Mouse (Mus musculus): ENCODE data around the gene Bicd2. TPM values are rescaled to one million over a fixed set of nuclear protein-coding genes. Genes with fewer than 3 reads are reported as not detected.
A peak's percentile ranks its signal among the peaks of the same experiment; 100 is the strongest.

The Bicd2 gene
- polyA plus RNA-seq, 1 experiment from 2014 or later, result 25.3 TPM

DNA sequence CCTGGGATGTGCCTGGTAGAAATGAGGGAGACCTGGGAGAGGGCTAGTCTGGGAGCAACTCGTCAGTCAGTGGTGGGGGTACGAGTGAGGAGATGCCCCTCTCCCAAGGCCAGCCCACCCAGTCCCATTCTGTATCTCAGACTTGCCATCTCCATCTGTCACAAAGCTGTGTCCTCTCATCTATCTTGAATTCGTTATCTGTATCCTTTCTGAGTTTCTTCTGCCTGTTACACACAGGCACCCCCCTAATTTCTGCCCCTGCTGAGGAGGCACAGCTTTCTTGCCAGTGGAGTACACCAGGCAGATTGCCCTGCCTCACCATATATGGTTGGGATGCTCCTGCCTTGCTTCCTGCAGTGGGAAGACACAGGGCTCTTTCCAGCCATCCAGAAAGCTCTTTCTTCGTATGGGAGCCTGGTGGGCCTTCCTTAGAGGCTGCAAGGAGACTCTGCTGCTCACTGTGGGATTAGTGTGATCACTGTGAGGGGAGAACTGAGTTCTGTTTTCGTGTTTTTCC lies 12.7 kb downstream of the Bicd2 start:
- H3K36me3 ChIP-seq (ENCODE audit: control insufficient read depth, insufficient read depth, low read length), result no peaks in the 10 kb centered on the region
- H3K27me3 ChIP-seq (replicated peaks; ENCODE audit: control insufficient read depth, insufficient read depth, low read length), result no peaks in the 10 kb centered on the region
- H3K4me3 ChIP-seq (ENCODE audit: low read length), result no peak overlapping the region
- H3K4me2 ChIP-seq (ENCODE audit: low read length), result no peak overlapping the region
- no peak overlapping the region for H3K9ac ChIP-seq (ENCODE audit: low read depth, low read length)
- WGBS, result 63% methylated on average over 5 of the region's 5 CpGs
- 0 out of 2 replicates have a peak, but pooled peaks have one; percentile 13 for ATAC-seq
- no peak overlapping the region for H3K27ac ChIP-seq (ENCODE audit: low read depth, low read length)
- no peaks in the 10 kb centered on the region for H3K9me3 ChIP-seq (ENCODE audit: control insufficient read depth, low read length)
- H3K4me1 ChIP-seq (ENCODE audit: control insufficient read depth, insufficient read depth, low read depth, low read length), result peaks cover 15% of the 10 kb centered on the region

- Histone ChIP-seq H3K4me2 (ENCODE audit: low read length) (no peak overlapping the region), H3K9me3 (ENCODE audit: control insufficient read depth, low read length) (no peaks in the 10 kb centered on the region), H3K27me3 (replicated peaks; ENCODE audit: control insufficient read depth, insufficient read depth, low read length) (no peaks in the 10 kb centered on the region), H3K4me3 (ENCODE audit: low read length) (no peak overlapping the region), H3K4me1 (ENCODE audit: control insufficient read depth, insufficient read depth, low read depth, low read length) (peaks cover 15% of the 10 kb centered on the region), H3K9ac (ENCODE audit: low read depth, low read length) (no peak overlapping the region), H3K36me3 (ENCODE audit: control insufficient read depth, insufficient read depth, low read length) (no peaks in the 10 kb centered on the region), H3K27ac (ENCODE audit: low read depth, low read length) (peak overlapping the region; percentile 23; the same call in 1 of the 2 replicates)
- WGBS, result 73% methylated on average over 11 of the region's 11 CpGs
- ATAC-seq, result no peak
Measured at GRCm38 (mm10) chr13:49355461-49356061, 14.2 kb downstream of the Bicd2 start.

- Histone ChIP-seq H3K4me1 (ENCODE audit: control insufficient read depth, insufficient read depth, low read depth, low read length) (peaks cover 20% of the 10 kb centered on the region), H3K36me3 (ENCODE audit: control insufficient read depth, insufficient read depth, low read length) (no peaks in the 10 kb centered on the region), H3K27ac (ENCODE audit: low read depth, low read length) (peak overlapping the region; percentile 23; the same call in 1 of the 2 replicates), H3K27me3 (replicated peaks; ENCODE audit: control insufficient read depth, insufficient read depth, low read length) (no peaks in the 10 kb centered on the region), H3K9ac (ENCODE audit: low read depth, low read length) (no peak overlapping the region), H3K9me3 (ENCODE audit: control insufficient read depth, low read length) (no peaks in the 10 kb centered on the region), H3K4me3 (ENCODE audit: low read length) (no peak overlapping the region), H3K4me2 (ENCODE audit: low read length) (no peak overlapping the region)
- ATAC-seq, result no peak
- 78% methylated on average over 7 of the region's 7 CpGs for WGBS
Measured at GRCm38 (mm10) chr13:49356090-49356489, 14.7 kb downstream of the Bicd2 start.

DNA sequence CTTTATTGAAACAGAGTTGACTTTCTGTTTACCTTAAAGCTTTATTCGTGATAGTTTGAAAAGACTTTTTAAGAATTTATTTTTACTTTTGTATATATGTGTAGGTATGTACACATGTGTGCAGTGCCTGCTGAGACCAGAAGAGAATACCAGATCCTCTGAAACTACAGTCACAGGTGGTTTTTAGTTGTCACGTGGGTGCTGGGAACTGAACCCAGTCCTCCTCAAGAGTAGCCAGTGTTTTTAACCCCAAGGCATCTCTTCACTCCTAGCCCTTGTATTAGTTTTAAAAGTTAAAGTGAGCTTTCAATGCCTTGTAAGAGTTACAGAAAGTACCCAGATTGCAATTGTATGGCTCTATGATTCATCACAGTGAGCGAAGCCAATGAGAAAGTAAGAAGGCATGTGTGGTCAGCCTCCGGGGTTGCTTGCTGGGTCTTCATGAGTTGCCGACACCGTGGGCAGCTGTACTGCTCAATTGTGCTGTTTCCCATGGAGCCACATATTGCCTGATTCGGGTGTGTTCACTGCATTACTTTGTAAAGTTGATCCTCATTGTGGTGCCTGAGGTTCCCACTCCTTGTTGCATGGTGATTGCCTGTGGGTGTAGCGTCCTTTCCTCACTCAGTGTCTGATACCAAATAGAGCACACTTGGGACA lies 16.1 kb downstream of the Bicd2 start:
- WGBS, result 95% methylated on average over 8 of the region's 8 CpGs
- Histone ChIP-seq H3K27me3 (replicated peaks; ENCODE audit: control insufficient read depth, insufficient read depth, low read length) (no peaks in the 10 kb centered on the region), H3K4me1 (ENCODE audit: control insufficient read depth, insufficient read depth, low read depth, low read length) (peaks cover 22% of the 10 kb centered on the region), H3K27ac (ENCODE audit: low read depth, low read length) (no peak overlapping the region), H3K4me3 (ENCODE audit: low read length) (no peak overlapping the region), H3K9ac (ENCODE audit: low read depth, low read length) (no peak overlapping the region), H3K4me2 (ENCODE audit: low read length) (no peak overlapping the region), H3K9me3 (ENCODE audit: control insufficient read depth, low read length) (no peaks in the 10 kb centered on the region), H3K36me3 (ENCODE audit: control insufficient read depth, insufficient read depth, low read length) (no peaks in the 10 kb centered on the region)
- ATAC-seq, result no peak

GRCm38 (mm10) chr13:49358184-49358583 lies 16.8 kb downstream of the Bicd2 start:
- no peak overlapping the region for H3K9ac ChIP-seq (ENCODE audit: low read depth, low read length)
- no peak overlapping the region for H3K27ac ChIP-seq (ENCODE audit: low read depth, low read length)
- ATAC-seq, result no peak
- H3K4me3 ChIP-seq (ENCODE audit: low read length), result no peak overlapping the region
- H3K27me3 ChIP-seq (replicated peaks; ENCODE audit: control insufficient read depth, insufficient read depth, low read length), result no peaks in the 10 kb centered on the region
- H3K4me1 ChIP-seq (ENCODE audit: control insufficient read depth, insufficient read depth, low read depth, low read length), result peaks cover 18% of the 10 kb centered on the region
- no peaks in the 10 kb centered on the region for H3K36me3 ChIP-seq (ENCODE audit: control insufficient read depth, insufficient read depth, low read length)
- 96% methylated on average over 3 of the region's 3 CpGs for WGBS
- H3K9me3 ChIP-seq (ENCODE audit: control insufficient read depth, low read length), result no peaks in the 10 kb centered on the region
- H3K4me2 ChIP-seq (ENCODE audit: low read length), result no peak overlapping the region

DNA sequence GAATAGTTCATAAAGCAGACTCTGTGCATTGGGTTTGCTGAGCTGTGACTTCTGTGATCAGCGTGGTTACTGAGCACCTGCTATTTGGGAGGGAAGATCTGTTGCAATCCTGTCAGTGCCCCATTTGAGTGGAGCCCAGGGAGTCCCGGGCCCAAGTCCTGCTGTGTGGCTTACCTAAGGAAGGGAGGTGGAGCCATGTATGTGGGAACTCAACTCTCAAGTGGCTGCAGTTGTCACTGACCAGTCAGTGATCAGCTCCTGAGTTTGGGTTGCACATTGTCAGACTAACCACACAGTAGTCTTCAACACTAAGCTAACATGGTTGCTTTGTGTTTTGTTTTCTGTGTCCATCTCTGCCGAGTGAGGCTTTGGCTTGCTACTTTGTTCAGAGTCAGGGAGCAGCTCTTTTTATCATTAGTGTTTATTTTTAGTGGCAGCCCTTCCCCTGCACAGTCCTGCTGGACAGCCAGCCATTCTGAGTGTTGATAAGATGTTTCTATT lies 19.6 kb downstream of the Bicd2 start:
- ATAC-seq, result no peak
- Histone ChIP-seq H3K4me1 (ENCODE audit: control insufficient read depth, insufficient read depth, low read depth, low read length) (peaks cover 12% of the 10 kb centered on the region; the same call in 1 of the 2 replicates), H3K27ac (ENCODE audit: low read depth, low read length) (no peak overlapping the region), H3K36me3 (ENCODE audit: control insufficient read depth, insufficient read depth, low read length) (no peaks in the 10 kb centered on the region), H3K27me3 (replicated peaks; ENCODE audit: control insufficient read depth, insufficient read depth, low read length) (no peaks in the 10 kb centered on the region), H3K4me2 (ENCODE audit: low read length) (no peak overlapping the region), H3K9me3 (ENCODE audit: control insufficient read depth, low read length) (no peaks in the 10 kb centered on the region), H3K9ac (ENCODE audit: low read depth, low read length) (no peak overlapping the region), H3K4me3 (ENCODE audit: low read length) (no peak overlapping the region)
- WGBS, result 48% methylated on average over 3 of the region's 3 CpGs

- Histone ChIP-seq H3K4me2 (ENCODE audit: low read length) (no peak overlapping the region), H3K27ac (ENCODE audit: low read depth, low read length) (no peak overlapping the region), H3K4me3 (ENCODE audit: low read length) (no peak overlapping the region), H3K36me3 (ENCODE audit: control insufficient read depth, insufficient read depth, low read length) (no peaks in the 10 kb centered on the region), H3K4me1 (ENCODE audit: control insufficient read depth, insufficient read depth, low read depth, low read length) (peaks cover 14% of the 10 kb centered on the region; the same call in 1 of the 2 replicates), H3K9ac (ENCODE audit: low read depth, low read length) (no peak overlapping the region), H3K27me3 (replicated peaks; ENCODE audit: control insufficient read depth, insufficient read depth, low read length) (no peaks in the 10 kb centered on the region), H3K9me3 (ENCODE audit: control insufficient read depth, low read length) (no peaks in the 10 kb centered on the region)
- ATAC-seq, result no peak
- 76% methylated on average over 7 of the region's 7 CpGs for WGBS
Measured at GRCm38 (mm10) chr13:49362364-49362763, 21.0 kb downstream of the Bicd2 start.

DNA sequence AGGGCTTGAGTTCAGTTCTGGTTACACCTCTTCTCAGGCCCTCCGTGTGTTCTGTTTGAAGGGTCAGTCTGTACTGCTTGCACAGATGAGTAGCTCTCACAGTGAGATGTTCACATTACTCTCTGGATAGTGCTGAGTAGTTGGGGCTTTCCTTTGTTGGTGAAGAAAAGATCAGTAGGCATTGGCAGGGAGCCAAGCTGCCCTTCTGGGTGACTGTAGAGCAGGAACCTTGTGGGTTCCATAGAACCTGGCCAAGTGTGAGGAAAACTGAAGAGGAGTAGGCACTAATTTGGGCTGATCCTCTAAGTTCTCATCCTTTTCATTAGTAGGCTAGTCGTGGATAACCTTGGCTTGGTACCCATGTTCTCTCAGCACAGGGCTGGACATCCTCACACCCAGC lies 21.4 kb downstream of the Bicd2 start:
- H3K9me3 ChIP-seq (ENCODE audit: control insufficient read depth, low read length), result no peaks in the 10 kb centered on the region
- no peak overlapping the region for H3K4me2 ChIP-seq (ENCODE audit: low read length)
- no peaks in the 10 kb centered on the region for H3K27me3 ChIP-seq (replicated peaks; ENCODE audit: control insufficient read depth, insufficient read depth, low read length)
- peaks cover 14% of the 10 kb centered on the region; the same call in 1 of the 2 replicates for H3K4me1 ChIP-seq (ENCODE audit: control insufficient read depth, insufficient read depth, low read depth, low read length)
- H3K9ac ChIP-seq (ENCODE audit: low read depth, low read length), result no peak overlapping the region
- no peak overlapping the region for H3K4me3 ChIP-seq (ENCODE audit: low read length)
- 0 out of 2 replicates have a peak, but pooled peaks have one; percentile 13 for ATAC-seq
- no peak overlapping the region for H3K27ac ChIP-seq (ENCODE audit: low read depth, low read length)
- H3K36me3 ChIP-seq (ENCODE audit: control insufficient read depth, insufficient read depth, low read length), result no peaks in the 10 kb centered on the region
- WGBS, result 70% methylated on average over 2 of the region's 2 CpGs

DNA sequence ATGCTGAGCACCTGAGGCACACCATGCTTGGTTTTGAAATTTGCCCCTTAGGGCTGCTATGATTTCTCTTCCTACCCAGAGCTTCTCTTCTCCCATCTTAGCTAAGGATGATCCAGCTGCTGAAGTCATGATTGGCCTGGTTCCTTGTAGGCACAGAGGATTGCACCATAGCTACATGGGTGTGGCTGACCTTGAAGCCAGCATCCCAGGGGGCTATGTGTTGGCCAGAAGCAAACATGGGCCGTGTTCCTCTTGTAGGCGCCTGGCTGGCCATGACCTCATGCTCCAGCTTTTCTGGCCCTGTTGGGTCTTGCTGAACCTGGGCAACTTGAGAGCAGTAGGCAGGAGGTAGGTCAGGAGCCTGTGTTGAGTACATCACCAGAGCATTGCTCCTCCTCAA lies 23.3 kb downstream of the Bicd2 start:
- no peaks in the 10 kb centered on the region for H3K27me3 ChIP-seq (replicated peaks; ENCODE audit: control insufficient read depth, insufficient read depth, low read length)

More for the DNA sequence above, 23.3 kb downstream of the Bicd2 start:
- WGBS, result 92% methylated on average over 2 of the region's 2 CpGs
- ATAC-seq, result no peak
- Histone ChIP-seq H3K27ac (ENCODE audit: low read depth, low read length) (no peak overlapping the region), H3K4me2 (ENCODE audit: low read length) (no peak overlapping the region), H3K4me3 (ENCODE audit: low read length) (no peak overlapping the region), H3K9me3 (ENCODE audit: control insufficient read depth, low read length) (no peaks in the 10 kb centered on the region), H3K36me3 (ENCODE audit: control insufficient read depth, insufficient read depth, low read length) (0 out of 2 replicates have a peak, but pooled peaks cover 4% of the 10 kb centered on the region), H3K9ac (ENCODE audit: low read depth, low read length) (no peak overlapping the region), H3K4me1 (ENCODE audit: control insufficient read depth, insufficient read depth, low read depth, low read length) (peaks cover 14% of the 10 kb centered on the region; the same call in 1 of the 2 replicates)

All from hindbrain, embryonic 16.5 days (tissue).